Mouse (Mus musculus) inflammation-experienced regulatory T-cells, adult 6 months (primary cell): ENCODE data around the gene Plcg1. TPM values are rescaled to one million over a fixed set of nuclear protein-coding genes. Genes with fewer than 3 reads are reported as not detected.
A peak's percentile ranks its signal among the peaks of the same experiment; 100 is the strongest.

Source experiments
- ATAC-seq: one replicate; pipeline ENCODE4 v1.8.0; 2017
- polyA plus RNA-seq, 3 experiments: library from polyadenylated mRNA; unstranded; fragments of 100-300 nt; shearing (Covaris generic); gene quantifications; one replicate each; pipeline ENCODE4 v1.2.1; 2017

The Plcg1 gene
- 10 to 100 TPM; 40.1 to 81.0 (median 60.7) TPM for polyA plus RNA-seq

DNA sequence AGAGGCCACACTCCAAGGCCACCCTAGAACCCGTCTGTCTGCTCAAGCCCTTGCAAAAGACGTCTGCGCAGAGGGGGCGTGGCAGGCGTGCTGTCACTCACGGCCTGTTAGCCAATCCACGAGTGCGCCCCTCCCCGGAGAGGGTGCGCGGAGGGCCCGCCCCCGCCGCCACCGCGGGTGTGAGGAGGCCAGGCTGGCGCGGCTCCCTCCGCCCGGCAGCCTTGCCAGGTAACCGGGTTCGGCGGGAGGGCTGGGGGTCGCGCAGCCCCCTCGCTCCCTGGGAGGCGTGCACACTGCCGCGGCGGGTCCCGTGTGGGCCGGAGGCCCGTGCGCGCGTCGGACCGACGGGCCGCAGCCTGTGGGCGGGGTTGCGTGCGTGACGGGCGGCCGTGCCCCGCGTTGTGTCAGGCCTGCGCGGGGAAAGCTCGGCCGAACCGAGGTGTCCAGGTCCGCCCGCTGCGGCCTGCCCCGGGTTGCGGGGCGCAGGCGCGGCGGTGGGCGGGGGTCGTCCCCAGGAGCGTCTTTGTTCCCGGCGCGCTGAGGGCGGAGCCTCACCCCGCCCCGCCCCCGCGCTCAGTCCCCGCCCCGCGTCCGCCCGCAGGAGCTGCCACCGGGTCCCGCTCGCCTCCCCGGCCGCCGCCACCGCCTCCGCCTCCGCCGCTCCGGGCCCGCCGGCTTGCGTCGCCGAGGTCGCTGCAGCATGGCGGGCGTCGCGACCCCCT, at the start of gene Plcg1:
TSS of gene Plcg1 (plus strand) at position 184 of the 722 bp plus-strand sequence.
- ATAC-seq, result peak; percentile 67

DNA sequence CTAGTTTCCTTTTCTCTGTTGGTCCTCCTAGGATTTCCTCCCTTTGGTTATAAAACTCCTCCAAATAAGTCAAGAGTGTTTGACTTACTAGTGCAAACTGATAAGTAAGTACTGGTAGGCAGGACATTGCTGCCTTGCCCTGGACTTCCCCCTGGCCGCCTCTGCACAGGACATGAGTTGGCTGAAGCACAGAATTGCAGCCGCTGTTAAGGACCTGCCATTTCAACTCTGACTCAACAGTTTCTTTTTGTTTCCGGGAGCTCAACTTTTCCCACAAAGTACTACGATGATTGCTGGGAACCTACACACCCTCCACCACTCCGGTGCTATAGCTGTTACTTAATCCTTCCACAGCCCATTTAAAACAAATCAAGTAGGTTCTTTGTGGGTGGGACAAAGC, 30.8 kb upstream of the Plcg1 start:
- ATAC-seq, result no peak

DNA sequence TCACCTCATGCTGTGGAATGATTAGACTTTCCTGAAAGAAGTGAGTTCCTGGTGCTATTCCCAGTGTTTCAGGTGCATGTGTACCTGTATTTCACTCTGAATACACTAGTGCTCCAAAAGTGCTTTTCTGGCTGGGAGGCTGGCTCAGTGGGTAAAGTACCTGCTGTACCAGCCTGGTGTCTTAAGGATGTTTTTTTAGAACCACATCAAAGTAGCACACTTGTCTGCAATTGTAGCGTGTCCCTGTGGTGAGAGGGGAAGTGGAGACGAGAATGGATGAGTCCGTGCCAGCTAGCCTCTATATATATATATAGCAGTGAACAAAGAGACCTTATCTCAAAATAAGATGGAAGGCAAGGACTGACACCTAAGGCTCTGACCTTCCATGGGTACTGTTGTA, 29.5 kb upstream of the Plcg1 start:
- ATAC-seq, result peak; percentile 75

DNA sequence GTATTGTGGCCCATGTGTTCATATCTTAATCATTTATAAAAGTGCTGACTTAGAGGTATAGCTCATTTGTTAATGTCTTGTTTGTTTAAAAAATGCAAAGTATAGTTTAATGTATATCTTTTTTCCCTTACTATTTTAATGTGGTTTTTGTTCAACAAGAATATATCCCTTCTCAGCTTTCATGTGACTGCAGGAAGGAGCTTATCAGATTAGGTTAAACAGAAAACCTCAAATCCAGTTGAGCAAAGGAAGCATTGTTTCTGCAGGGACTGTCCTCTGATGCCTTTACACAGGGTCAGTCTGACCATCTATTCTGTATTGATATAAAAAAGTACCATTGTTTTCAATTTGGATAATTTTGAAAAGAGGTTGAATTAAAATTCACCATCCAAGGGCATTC, 28.3 kb upstream of the Plcg1 start:
- ATAC-seq, result no peak

DNA sequence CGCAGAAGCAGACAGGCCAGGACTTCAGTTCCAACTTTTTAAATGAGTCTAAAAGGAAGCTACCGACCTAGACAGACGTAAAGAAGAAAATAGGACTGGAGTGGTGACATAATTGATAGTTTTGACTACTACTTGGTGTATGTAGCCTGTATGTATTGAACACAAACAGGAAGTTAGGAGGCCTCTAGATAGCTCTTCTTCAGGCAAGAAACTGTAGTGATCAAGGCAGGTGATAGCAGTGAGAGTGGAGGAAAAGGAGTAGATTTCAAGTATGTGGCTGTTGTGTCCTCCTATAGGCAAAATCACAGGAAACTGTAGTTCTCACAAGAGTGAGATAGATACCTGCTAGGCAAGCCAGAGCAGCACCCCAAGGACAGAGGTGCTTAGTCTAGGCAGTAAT, 23.4 kb upstream of the Plcg1 start:
- no peak for ATAC-seq

DNA sequence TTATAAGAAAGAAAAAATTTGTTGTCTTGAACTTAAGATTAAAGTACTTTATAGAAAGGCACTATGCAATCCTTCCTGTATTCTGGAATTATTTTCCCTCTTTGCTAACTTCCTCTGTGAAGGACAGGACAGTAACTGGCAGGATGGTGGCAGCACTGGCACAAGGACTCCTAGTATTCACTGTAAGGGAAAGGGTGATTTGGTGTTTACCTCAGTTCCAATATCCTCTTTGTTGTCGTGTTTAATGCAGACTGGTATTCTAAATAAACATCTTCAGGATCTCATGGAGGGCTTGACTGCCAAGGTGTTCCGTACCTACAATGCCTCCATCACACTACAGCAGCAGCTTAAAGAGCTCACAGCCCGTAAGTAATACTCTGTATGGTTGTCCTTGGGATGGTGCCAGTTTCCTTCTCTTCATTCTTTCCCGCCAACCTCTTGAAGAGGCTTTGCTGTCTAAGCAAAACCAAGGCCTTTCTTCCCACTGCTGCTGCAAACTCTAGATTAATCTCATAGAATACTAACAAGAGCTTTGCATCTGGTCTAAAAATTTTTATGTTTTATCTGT, 15.6 kb upstream of the Plcg1 start:
- ATAC-seq, result no peak

DNA sequence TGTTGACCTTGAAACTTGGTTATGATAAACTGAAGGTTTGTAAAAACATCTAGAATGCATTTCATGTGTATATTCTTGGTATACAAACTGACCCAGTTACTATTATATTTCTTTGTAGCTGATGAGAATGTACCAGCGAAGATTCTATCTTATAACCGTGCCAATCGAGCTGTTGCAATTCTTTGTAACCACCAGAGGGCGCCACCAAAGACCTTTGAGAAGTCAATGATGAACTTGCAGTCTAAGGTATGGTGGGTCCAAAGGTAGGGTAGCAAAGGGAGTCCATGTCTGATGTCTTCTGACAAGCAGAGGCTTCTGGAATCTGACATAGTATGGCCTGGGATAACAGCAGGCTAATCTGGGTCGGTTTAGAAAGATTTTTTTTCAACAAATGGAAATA, 13.8 kb upstream of the Plcg1 start:
- ATAC-seq, result peak; percentile 56

DNA sequence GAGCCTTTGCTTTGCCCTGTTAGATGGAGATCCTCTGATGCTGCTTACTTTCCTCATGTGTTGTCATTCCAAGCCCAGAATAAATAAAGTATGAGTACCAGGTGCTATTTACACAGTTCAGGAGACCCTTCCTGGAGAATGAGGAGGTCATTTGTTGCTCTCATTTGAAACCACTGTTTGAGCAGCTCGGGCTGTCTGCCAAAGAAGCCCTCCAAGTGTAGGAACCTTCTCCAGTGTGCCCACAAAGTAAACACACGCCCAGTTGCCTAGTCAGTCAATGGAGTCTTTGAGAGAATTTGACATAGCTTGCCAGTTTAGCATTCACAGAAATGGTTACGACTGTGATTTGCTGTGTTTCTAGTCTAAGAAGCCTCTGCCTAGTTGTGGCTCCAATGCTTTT, 12.3 kb upstream of the Plcg1 start:
- ATAC-seq, result no peak

DNA sequence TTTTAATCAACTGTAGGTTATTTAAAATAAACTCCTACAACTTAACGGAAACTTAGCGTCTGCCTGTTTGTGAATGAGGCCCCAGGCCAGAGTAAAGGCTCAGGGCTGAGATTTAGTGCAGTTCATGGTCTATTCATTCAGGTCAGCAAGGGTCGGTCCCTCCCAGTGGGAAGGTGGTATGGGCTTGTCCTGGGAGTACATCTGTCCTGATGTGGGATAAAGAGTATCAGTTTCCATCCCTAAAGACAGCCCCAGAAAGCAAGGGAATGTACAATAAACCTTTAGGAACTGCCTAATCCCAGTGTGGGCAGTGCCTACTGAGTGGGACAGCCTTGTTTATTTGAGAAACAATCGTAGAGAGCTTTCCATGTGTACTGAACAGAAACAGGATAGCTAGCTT, 8.4 kb upstream of the Plcg1 start:
- no peak for ATAC-seq

DNA sequence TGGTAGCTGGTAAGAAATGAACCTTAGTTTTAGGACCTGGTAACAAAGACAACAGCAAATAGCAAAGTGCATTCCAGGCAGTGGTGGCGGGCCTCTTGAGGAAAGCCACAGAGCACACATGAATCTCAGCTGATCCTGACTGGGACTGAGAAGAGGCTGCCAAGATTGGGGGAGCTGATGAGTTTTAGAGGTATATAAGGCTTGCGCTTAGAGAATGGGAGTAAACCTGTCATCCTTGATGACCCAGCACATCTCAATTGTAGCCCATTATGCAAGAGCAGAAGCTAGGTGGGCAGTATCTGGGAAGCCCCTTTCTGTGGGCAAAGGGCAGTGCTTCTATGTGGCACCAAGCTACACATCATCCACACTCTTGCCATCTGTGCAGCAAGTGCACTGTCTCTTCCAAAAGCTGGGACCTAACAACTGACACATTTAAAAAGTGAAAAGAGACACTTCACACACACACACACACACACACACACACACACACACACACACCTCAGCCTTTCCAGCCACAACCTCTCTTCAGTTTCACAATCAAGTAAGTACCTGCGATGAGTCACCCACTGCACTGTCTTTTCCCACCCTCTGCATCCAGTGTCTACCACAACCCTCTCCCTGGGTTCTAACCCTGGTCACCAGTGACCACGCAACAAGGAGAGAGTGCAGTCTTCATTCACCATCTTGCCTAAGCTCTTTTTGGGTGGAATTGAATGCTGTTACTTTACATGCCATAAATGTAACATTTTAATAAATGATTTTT, 7.3 kb upstream of the Plcg1 start:
- ATAC-seq, result no peak

DNA sequence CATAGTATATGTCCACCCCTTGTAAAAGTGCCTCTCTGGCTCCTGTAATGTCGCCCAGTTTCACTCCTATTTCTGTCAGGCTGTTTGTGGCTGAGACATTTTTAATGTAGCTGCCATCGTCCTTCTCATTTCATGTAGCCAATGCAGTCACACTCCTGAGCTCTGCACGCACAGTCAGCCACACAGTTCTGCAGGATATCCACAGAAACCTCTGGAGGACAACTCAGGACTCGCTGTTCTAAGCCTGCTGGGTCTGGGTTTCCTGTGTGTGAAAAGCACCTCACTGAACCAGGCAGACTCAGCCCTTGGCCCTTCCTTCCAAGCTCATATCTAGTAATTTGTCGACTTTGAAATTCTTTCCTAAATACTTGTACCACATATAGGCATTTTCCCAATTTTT, 6.6 kb upstream of the Plcg1 start:
- ATAC-seq, result no peak

DNA sequence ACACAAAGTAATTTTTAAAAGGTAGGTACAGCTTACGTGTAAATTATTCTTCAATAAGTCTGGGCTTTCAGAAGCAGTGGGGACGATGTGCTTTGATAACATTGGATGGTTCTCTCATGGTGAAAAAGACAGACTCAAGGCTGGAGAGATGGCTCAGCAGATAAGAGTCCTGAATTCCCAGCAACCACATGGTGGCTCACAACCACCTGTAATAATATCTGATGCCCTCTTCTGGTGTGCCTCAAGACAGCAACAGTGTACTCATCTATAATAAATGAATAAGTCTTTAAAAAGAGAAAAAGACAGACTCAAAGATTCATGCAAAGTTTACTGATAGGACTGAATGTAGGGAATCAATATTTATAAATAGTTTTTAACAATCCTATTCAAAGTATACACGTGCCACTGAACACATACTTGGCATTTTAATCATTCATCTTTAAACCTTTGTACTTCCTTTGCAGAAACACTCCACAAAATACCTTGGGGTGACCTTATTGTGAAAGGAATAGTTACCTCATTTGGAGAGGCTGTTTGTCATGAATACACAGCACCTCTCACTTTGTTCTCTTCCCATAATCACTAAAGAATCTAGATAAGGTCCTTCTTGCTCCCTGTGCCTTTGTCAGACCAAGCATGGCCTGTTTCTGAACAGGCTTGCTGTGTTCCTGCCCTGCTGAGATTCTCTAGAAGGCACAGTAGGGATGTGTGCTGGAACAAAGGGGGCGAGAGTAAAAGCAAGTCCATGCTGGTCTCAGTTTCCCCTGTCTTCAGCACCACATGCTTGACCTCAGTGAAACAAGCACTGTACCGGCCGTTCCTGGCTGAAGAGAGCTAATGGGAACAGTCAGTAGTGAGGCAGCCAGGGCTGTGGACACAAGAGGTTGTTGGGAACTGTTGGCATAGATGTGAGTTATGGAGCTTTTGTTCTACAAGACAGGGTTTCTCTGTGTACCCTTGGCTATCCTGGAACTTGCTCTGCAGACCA, 4.9 kb upstream of the Plcg1 start:
- ATAC-seq, result no peak

DNA sequence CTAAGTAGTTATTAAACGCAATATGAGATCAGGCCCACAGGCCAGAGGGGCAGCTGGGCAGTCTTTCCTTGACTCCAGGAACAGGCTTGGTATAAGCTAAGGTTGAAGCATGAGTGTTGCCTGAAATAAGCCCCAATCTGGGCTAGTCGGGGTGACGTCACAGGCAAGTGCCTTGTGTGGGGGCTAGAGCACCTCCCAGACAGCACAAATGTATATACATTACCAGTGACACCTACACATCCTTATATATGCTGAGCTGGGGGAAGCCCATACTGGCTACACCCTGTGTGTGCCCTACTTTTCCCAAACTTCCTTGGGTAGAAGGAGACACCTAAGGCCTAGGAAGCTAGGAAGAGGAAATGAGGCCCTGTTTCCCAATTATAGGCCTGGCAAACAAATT, 2.1 kb upstream of the Plcg1 start:
- no peak for ATAC-seq

DNA sequence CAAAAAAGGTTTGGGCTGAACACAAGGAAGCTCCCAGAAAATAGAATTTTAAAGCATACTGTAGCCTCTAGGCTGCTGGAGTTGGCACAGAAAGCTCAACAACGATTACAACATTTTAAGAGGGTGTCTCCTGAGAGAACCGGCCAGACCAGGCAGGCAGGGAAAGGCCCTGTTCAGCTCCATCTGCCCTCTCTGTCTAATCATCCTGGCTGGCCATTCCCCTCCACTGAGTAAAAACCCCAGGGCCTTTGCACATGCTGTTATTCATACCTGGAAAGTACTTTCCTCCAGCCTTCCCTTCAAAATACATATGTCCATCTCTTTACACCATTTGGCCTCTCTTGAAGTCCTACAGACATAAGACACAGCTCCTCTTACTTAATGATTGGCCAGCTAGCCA, 1.7 kb upstream of the Plcg1 start:
- ATAC-seq, result no peak

DNA sequence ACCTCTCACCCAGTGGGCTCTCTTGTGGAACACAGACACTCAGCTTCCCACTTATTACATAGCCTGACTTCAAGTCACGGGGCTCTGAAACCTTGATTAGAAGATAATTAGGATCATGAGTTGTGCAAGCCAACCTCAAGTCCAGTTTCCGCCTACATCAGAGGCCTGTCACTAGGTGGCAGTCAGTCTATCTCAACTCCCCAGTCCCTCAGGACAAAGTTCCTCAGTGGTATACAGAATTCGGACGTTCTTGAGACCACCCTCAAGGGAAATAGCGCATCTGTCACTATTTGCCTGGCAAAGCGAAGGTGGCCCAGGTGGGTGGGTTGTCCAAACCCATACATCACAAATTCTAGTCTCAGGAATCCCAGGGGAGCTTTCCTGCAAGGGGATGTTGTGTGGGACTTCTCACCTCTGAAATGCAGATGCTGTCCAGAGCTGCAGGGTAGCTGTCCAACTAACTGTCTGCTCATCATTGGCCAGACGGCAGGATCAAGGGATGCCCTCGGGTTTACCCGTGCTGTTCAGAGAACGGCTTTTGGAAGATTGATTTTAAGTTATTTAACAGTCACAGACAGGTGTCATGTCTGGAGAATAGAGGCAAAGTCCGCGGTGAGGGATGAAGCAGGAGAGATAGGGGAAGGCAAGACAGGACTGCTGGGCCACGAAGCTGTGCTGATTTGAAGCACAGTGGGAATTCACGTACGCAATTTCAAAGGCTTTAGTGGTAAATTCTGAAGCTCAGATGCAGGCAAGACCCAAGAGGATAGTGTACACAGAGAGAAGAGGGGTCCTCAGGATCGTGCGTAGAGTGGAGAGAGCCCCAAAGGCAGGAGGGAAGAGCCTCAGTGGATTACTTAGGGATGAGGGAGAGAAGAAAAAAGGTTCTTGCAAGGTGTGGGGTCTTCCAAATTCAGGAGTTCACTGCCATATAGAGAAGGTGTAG, 976 bp upstream of the Plcg1 start:
- ATAC-seq, result no peak

DNA sequence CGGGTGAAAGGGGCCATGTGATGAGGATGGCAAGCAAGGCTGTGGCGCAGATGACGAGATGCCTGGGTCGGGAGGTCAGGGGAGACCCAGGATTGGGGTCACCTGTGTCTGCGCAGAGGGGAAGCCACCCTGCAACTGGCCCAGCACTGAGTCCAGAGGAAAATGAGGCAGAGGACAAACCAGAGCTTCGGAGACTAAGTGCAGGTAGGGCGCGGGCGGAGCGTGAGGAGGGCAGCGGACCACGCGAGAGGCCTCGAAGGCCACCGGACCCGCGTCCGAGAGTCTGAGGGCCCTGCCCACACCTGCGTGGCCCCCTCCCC, 343 bp upstream of the Plcg1 start:
- no peak for ATAC-seq

DNA sequence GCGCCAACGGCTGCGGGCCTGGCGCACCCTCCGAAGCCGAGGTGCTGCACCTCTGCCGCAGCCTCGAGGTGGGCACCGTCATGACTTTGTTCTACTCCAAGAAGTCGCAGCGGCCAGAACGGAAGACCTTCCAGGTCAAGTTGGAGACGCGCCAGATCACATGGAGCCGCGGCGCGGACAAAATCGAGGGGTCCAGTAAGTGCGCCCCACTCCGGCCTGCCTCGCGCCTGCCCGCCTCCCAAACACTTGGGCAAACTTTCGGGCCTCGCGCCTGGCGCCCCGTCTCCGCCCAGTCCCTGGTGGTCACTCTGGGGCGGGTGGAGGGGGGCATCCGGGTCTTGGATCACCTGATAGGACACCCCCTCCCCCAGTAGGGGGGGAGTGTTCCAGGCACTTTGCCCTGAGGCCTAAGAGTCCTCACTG, 750 bp downstream of the Plcg1 start:
- no peak for ATAC-seq

DNA sequence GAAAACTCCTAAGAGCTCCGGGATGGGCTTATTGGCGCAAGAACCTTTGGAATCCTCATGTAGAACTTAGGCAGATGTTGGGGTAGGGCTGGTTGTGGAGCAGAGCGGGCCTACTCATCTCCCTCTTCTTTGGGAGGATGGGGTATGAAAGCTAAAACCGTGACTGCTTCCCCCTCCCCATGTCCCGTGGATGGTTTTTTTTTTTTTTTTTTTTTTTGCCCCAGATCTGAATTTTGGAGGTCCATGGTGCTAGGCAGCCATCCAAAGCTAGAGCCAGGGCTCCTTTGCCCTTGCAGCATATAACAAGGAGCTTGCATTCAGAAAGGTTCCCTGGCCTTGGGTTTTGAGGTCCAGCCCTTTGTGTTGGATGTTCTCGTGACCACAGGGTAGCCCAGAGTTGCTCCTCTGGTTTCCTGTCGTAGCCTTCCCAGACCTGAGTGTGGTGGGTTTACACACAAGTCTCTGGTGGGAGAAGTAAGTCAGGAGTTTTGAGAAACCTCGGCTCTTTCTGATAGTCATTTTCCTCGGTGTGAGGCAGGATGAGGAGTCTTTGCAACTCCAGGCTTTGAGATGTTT, 1.4 kb downstream of the Plcg1 start:
- ATAC-seq, result no peak

DNA sequence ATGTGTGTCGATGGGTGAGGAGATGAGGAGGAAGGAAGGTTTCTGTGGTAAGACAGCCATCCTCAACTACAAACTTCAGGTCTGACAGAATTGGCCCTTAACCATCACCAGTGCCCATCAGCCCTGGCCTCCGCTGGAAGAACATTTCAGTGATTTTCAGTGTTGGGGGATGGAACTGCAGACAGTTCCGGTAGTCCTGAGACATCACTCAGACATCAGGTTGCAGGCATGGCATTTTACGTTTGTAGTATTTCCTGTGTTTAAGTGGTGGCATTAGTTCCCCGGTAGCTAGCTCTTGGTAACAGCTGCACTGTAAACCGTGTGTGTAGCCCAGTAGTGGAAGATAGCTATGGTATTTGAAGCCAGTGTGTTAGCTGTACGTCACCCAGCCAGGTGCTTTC, 2.0 kb downstream of the Plcg1 start:
- peak; percentile 65 for ATAC-seq

DNA sequence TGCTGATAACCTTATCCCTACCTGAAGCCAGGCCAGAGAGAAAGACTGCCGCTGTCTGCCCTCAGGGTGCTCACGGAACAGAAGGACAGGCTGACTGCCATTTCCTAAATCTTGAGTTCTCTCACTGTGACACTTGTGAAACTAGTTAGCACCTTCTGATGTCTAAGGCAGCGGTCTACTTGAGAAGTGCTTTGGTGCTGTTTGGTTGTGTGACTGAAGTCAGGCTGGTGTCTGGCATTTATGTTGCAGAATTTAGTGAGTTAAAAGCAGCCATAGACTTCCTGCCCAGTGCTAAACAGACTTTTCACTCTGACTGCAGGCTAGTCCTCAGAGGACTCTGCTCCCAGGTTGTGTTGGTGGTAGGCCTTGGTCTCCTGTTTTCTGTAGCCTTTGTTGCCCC, 3.2 kb downstream of the Plcg1 start:
- peak; percentile 31 for ATAC-seq

DNA sequence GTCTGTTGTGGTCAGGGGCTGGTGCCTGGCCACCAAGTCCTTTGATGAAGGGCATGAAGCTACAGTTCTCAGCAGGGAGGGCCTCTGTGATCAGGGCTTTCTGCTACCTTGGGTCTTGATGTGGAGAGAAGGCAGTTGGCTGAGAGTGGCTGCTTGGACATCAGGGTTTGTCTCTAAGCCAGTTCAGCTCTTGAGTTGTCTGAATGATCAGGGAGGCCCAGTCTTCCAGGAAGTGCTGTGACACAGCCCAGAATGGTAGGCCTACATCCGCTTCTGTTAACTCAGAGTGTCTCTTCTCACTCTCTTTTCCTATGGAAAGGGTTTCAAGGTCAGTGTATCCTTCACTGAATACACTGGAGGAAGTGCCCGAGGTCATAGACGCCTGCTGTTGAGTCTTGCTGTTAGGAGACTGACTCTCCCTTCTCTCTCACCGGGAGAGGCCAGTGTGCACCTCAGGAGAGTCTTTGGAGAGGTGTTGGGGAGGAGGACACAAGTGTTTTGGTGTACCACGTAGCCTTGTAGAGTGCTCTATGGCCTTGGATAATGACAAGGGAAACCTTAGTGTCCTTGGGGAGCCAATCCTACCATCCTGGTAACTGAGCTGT, 4.7 kb downstream of the Plcg1 start:
- peak; percentile 9 for ATAC-seq
